1 mouse cellular context compared by ENCODE assay signal in the genomic region with DNA sequence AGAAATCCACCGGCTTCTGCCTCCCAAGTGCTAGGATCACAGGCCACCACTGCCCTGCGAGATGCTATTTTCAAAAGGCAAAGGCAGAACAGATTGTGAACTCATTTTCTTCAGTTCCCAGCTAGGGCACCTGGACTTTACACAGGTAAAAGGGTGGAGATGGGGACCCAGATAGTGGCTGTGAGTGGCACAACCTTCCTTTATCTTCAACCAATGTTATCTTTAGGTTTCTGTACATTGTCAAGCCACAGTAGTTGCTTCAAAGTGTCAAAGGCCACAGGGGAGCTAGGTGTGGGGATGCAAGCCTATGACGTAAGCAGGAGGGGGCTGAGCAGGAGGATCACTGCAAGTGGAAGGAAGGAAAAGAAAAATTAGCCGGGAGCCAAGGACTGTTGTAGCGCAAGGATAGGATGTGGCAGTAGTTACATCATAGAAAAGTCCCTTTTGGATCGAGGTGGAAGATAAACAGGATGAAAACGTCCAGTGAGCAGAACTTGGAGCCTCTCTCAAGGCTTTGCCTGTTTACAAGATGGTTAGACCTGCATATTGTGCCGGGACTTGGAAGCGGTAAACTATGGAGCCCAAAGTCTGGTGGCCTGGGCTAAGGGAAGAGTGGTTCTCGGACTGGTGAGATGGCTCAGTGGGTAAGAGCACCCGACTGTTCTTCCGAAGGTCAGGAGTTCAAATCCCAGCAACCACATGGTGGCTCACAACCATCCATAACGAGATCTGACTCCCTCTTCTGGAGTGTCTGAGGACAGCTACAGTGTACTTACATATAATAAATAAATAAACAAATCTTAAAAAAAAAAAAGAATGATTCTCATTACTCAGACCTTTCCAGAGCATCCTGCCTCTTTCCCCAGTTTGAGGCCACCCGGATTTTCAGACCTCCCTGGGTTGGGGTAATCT.
TF ChIP-seq lines count a peak whose summit lies in the region.

No protein-coding gene starts in this region.

TF ChIP-seq in CH12.LX, 34 proteins besides CTCF, POLR2A, EP300 and RAD21:
- TF ChIP-seq KAT2A (IDR thresholded peaks at IDR 0.05; ENCODE audit: insufficient replicate concordance, low read length) (no peak), USF1 (IDR thresholded peaks at IDR 0.05; ENCODE audit: low read depth, low read length) (no peak), BHLHE40 (IDR thresholded peaks at IDR 0.05; ENCODE audit: low read depth, low read length) (no peak), MAZ (IDR thresholded peaks at IDR 0.05; ENCODE audit: low read depth, low read length) (no peak), ELF1 (IDR thresholded peaks at IDR 0.05; ENCODE audit: low read depth, low read length) (no peak), MYC (IDR thresholded peaks at IDR 0.05; ENCODE audit: low read depth, low read length) (0 out of 2 replicates have a peak, but pooled peaks have one; percentile 11), PAX5 (IDR thresholded peaks at IDR 0.05; ENCODE audit: low read length) (no peak), GABPA (IDR thresholded peaks at IDR 0.05; ENCODE audit: insufficient replicate concordance, low read depth, low read length) (no peak), POLR2AphosphoS2 (IDR thresholded peaks at IDR 0.05; ENCODE audit: low read depth, low read length) (no peak), ZMIZ1 (IDR thresholded peaks at IDR 0.05; ENCODE audit: low read depth, low read length) (no peak; the same call in 1 of the 2 replicates), NELFE (IDR thresholded peaks at IDR 0.05; ENCODE audit: low read depth, low read length) (no peak), SMC3 (IDR thresholded peaks at IDR 0.05; ENCODE audit: low read depth, low read length) (no peak), MXI1 (IDR thresholded peaks at IDR 0.05; ENCODE audit: low read depth, low read length) (no peak), E2F4 (IDR thresholded peaks at IDR 0.05; ENCODE audit: insufficient replicate concordance, low read depth, low read length) (no peak), MEF2A (IDR thresholded peaks at IDR 0.05; ENCODE audit: borderline replicate concordance, low read depth, low read length) (no peak), IRF4 (IDR thresholded peaks at IDR 0.05; ENCODE audit: low read depth, low read length) (no peak), SIN3A (IDR thresholded peaks at IDR 0.05; ENCODE audit: low read length) (no peak), TCF12 (IDR thresholded peaks at IDR 0.05; ENCODE audit: low read depth, low read length) (peak; percentile 56)
